Mouse (Mus musculus): Measurements from ENCODE around the gene Ube2e3.
A peak's percentile ranks its signal among the peaks of the same experiment; 100 is the strongest.

Gene Ube2e3

DNA sequence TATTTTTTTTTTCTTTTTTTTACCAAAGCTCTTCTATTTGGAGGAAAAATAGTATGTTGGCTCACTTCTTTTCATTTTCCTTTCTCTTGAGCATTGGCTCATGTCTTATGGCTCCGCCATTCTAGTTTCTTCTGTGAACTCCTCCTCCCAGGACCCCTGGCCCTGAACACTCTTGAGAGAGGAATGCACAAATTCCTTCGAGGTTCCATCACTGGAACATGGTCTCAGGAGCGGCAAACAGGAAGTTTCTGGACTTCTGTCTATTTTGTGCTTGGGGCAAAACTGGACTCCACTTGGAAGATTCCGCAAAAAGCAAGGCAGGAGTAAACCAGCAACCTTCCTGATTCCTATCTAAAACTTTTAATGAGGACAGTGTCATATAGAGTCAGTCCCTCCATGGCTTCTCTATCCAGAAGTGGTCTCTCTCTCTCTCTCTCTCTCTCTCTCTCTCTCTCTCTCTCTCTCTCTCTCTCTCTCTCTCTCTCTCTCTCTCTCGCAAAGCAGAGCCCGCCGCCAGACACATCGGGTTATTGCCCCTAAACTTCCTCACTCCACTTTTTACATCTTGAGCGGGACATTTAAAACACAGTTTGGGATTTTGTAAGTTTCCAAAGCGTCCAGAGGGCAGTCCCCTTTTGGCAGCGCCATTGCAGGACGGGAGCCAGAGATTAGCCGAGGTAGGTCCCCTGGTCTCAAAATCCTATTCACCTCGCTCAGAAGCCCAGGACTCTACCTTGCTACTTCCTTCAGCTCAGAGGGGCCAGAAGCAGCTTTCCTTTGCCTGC is at the start of gene Ube2e3:
Gene Ube2e3, plus strand, starts transcription at position 399 of the 785 bp plus-strand sequence.
- DNase-seq = no peak

DNA sequence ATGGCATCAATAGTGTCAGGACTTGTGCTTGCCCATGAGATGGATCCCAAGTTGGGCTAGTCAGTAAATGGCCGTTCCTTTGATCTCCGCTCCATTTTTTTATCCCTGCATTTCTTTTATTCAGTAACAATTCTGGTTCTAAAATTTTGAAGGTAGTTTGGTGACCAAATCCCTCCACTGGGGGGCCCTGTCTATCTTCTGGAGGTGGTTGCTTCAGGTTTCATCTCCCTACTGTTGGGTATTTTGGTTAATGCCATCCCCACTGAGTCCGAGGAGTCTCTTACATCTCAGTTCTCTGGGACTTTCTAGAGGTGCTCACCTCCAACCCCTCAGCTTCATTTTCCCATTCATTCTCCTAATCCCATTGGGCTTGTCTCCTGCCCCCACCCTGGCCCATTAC is 38.0 kb upstream of the Ube2e3 start:
- DNase-seq = no peak

DNA sequence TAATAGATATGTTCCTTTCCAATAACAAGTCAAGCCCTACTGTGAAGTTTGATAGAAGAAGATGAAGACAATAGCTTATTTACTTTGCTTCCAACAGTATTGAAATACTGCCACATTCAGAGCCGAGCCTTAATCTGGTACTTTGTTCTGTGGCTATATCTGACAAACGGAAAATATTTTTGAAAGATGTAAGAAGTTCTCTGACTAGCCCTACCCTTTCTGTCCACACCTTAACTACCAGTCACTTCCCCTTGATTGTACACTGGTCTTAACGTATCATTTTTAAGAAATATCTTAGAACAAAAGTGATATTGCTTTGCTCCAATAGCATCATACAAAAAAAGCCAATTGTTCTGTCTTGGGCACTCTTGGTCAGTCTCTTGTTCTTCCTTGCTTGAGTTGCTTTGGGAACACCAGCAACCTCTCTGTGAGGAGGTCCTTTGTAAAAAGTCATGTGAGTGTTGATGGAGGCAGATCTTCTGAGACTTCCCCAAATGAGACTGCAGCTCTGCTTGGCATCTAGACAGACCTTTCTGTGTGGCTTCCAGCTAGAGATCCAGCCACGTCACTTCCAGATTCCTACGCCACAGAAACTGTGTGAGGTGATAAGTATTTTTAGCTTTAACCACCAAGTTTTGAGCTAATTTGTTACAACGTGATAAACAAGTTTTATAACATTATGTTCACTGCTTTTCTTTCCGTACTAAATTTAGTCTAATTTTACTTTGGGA is 26.3 kb upstream of the Ube2e3 start:
- DNase-seq = no peak

DNA sequence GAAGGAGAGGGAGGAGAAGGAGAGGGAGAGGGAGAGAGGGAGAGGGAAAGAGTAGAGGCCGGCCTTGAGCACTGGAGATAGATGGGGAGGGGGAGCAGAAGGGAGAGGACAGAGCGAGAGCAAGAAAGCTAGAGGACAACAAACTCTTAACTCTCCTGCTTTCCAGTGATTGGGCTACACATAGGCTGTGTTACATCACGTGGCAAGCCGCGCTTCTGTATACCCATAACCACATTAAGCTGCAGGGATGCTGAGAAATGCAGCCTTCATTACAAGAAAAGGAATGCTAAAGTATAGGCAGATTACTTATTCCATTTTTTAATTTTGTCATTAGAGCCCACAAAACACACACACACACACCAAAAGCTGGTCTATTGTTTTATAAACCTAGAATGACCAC is 23.6 kb upstream of the Ube2e3 start:
- no peak for DNase-seq

DNA sequence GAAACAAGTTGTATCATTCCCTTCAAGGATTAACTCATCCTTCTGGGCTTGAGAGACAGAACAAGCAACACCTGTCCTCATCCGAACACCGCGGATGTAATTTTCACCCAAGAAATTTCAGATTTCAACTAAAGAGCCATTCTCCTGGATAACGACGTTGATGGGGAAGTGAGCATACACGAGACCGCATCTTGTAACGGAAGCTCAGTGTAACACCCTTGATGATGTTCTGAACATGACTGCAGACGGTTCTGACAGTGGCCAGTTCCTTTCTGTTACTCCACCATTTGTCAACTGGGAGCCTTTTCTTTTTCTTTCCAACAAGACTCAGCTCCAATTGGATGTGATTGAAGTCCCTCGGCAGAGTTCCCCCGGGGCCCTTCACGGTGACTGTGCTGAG is 22.6 kb upstream of the Ube2e3 start:
- no peak for DNase-seq

DNA sequence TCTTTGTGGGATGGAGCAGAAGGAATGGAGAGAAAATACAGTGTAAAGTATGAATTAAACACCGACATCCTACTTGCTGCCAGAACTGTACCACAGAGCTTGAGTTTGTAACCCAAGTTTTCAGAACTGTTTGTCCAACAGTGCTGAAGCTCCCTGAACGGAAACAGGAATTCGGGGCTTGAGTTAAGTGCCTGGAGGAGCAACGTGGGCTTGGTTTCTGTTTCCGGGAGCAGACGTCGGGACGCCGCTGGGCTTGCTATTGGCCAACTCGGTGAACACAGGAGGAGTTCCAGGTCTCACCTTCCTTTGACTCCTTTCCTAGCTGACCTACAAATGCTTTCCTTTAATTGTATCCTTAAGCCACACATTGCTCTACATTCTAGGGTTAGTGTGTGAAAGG is 22.2 kb upstream of the Ube2e3 start:
- no peak for DNase-seq

DNA sequence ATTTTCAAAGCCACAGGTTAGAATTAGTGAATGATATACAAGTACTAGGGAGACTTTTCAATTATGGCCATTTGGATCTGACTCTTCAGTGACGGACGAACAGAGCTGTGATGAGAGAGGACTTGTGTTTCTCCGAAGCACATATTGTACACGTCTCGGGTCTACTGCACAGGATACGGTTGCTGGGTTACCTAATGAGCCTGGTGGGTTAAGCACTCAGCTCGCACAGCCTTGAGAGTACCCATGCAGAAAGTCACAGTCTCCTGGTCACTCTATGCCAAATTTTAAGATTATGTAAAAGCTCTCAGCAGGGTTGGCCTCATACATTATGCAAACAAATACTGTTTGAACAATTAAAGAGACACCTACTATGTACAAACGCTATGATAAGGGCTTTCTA is 13.6 kb upstream of the Ube2e3 start:
- no peak for DNase-seq

DNA sequence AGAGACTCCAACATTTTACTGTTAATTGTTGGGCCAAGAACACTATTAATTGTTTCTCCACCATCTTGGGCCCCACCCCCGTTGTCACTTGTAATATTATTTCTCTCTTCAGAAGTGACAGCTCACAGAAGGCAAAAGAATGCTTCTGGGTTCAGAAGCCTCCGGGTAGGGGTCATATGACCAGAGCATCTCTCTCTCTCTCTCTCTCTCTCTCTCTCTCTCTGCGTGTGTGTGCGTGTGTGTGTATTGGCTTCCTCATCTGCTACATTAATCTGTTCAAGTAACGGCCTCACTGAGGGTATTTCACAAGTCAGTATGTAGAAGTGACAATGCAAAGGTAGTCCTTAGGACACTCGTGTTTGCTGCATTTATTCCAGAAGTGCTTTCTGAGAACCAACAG is 9.3 kb upstream of the Ube2e3 start:
- no peak for DNase-seq

DNA sequence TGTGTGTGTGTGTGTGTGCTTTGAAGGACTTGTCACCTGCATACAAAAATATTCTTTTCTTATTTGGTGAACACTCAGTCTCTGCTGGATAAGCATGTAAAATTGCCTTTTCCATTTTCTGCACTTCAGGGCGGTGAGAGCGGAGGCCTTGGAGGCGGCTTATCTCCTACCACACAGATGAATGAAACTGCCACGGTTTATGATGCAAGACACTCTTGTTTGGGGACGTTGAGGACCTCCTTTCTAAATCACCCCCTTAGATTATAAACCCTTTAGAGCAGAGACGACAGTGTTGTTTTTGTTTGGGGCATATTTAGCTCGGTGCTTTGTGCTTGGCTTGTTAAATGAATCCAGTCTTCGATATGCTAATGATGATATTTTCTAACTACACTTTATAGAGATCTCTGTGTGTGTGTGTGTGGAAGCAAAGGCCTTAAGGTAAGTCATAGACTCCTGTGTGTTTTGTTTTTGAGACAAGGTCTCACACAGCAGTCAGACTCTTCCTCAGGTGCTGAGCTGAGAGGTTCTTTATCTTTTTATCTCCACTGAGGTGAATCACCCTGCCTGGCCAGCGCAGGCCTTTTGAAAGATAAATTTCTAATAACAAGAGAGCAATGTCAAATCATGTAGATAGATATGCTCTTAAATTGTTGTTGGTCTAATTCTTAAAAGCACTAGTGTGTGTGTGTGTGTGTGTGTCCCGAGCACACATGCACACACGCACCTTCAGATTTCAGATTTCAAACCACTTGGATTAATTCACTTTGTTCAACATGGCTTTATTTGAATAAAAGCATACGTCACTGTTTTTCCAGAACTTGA is 8.4 kb upstream of the Ube2e3 start:
- no peak for DNase-seq

DNA sequence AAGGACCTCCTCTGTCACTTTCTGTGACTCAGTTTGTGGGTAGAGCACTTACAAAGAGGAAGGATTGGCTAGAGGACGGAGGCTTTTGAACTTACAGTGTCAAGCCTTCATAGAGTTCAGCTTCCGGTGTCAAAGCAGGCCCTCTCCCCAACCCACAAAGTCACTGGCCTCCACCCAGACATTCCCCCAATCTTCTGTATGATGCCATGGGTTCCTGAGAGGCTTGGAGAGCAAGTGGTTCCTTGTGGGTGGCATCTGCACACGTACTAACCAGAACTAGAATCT is 7.9 kb upstream of the Ube2e3 start:
- DNase-seq = no peak

DNA sequence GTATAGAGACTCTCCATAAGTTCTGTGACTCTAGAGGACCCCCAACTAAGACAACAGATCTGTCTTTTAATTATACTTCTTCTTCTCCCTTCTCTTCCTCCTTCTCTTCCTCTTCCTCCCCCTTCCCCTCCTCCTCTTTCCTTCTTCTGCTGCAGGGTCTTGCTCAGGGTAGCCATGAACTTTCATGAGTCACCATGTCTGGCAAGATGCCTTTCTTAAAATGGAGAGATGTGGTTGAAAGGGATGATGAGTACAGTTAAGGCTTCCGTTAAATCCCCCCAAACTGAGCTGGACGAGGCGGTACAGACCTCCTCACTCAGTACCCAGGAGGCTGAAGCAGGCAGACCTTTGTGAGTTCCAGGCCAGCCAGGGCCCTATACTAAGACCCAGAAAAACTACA is 3.8 kb upstream of the Ube2e3 start:
- no peak for DNase-seq

DNA sequence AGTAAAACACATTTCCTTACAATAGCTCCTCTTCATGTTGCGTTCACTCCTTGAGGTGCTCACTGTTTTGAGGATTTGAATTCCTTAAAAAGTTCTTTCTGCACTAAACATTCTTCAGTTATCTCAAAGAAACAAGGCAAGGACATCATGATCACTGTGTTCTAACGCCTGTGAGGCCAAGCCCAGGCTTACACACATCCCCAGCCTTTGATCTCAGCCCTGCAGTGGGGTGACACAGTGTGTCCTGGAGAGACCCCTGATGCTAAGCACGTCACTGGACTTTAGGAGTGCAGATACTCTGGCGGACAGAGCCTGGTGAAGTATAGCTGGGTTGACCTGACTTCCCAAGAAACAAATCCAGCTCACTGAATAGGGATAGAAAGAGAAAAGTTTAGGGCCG is 3.1 kb upstream of the Ube2e3 start:
- DNase-seq = no peak

DNA sequence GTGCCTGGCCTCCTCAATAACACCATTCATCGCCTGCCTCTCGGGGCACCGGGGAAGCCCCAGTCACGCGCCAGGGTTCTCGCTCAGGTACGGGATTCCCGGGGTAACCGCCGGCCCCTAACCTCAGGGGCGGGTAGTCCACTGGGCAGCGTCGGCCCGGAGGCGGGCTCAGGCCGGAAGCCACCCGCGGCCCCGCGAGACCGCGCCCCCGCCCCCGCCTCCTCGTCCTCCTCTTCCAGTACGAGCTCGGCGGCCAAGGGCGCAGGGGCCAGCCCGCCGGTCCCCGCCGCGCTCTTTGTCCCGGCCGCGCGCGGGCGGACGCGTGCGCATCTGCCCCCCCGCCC is 559 bp downstream of the Ube2e3 start:
- DNase-seq = peak; percentile 79 to 85

DNA sequence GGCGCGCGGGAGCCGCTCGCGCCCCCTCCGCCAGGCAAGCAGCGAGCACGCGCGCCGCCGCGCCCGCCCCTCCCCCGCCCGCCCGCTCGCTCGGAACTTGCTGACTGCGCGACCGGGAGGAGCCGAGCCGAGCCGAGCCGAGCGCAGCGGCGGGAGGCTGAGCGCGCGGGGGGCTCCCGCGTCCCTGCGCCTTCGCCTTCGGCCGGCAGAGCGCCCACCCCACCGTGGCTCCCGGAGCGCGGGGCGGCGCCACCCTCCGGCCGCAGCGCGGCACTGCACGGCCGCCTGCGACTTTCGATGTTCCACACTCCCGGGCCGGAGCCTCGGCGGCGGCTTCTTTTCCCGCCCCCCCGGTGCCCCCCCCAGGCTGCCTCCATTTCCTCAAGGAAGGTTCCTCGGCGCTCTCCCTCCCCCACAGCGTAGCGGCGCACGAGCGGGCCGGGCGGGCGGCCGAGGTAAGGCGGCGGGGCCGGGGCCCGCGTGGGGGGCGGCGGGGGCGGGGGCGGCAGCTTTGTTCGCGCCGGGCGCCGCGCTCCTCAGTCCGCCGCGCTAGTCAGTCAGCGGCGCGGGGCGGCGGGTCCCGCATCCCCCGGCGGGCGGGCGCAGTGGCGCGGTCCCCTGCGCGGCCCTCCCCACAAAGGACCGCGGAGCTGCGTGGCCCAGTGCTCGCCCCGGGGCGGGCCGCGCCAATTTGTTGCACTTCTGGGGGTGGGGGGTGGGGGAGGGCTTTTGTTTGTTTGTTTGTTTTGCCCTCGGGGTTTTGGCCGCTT is 1.2 kb downstream of the Ube2e3 start:
- DNase-seq = peak; percentile 65 to 71

DNA sequence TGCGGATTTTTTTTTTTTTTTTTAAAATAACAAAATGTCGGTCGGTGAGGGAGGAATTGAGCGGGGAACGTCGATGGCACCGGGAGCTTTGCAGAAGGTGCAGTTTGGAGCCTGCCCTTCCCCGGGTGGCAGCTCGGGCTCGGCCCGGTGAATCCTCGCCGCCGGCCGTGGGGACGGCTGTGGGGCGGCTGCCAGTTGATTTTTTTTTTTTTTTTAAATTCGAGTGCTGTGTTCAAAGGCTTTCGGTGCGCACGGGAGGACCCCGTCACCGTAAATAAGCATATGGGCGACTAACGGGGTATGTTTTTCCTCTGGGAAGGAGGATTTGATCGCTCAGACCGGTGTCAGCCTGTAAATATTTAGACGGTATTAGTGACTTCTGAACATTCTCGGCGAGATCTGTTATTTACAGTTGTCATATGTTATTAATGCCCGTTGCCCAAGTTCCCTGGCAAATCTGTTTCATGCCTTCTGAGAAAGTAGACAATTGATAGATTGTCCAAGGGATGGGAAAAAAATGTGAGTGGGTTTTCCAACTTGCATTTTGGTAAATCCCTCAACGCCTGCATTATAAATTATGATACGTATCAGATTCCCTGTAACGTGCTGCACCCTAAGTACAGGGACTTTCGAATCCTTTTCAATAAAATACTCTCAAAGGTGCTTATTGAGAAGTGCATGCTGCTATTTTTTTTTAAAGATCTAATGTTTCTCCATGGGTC is 2.0 kb downstream of the Ube2e3 start:
- peak; percentile 13 to 14 for DNase-seq

DNA sequence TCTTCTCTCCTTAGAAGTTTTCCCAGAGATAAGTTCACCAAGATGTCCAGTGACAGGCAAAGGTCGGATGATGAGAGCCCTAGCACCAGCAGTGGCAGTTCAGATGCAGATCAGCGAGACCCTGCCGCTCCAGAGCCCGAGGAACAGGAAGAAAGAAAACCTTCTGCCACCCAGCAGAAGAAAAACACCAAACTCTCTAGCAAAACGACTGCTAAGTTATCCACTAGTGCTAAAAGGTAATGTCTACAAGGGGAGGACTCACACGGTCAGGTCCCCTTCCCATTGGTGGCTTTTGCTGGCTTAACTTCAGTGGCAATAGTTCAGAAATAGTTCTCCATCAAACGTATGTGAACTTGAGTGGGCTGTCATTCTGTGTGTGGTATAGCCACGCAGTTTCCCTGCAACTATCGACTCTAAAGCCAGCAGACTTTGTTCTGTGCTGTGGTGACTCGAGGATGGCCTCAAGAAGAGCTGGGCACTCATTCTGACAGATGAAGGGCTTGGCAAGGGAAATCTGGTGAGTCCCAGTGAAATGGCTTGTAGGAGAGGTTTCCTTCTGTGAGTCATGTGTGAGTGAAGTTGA is 2.6 kb downstream of the Ube2e3 start:
- DNase-seq = no peak

DNA sequence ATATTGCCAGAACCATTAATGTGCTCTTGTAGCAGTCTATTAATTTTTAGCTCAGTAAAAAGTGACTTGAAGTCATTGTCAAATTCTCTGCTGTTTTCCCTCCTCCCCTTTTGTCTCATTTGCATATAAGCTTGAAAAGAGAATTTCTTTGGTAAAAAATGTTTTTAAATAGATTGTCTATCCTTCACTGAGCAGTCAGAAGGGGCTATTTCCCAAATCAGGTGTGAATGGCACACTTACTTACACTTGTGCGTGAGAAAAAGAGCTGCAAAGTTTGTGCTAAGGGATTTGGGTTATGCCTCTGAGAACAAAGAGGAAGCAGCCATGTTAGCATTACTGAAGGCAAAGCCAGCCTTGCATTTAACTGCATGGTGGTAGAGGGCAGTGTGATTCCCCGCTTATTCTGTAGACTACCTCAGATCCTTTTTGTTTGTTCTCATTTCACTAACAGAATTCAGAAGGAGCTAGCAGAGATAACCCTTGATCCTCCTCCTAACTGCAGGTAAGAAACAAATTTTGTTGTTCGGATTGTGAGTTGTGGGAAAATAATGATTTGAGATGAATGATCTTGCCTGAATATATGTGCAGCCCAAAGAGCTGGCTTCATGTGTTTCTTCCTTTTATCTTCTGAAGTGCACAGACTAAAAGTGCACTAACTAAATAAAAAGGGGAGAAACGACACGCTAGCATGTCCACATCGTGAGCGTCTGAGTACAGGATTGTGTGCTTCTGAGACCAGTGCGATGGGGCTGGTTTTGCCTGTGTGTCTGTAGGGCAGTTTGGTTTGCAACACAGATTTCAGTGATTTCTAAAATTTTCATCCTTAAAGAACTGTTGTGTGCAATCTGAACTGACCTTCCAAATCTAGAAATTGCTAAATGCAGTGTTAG is 4.3 kb downstream of the Ube2e3 start:
- DNase-seq = peak; percentile 8 to 23

DNA sequence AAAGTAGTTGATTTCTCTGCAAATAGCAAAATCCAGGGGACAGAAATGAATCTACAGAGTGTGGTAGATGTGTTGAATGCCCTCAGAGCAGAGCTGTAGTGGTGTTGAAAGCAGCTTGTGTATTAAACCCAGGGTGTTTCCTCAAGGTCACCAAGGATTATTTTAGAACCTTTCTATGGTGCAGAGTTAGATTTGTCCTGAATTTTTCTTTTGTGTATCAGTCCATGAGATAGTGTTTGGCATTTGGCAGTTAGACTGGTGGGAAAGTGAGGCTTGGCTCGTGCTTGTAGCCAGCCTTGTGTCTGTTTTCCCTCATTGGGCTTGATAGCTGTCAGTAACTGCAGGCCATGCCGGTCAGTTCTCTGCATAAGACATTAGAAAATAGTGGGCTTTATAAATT is 6.0 kb downstream of the Ube2e3 start:
- DNase-seq = no peak

DNA sequence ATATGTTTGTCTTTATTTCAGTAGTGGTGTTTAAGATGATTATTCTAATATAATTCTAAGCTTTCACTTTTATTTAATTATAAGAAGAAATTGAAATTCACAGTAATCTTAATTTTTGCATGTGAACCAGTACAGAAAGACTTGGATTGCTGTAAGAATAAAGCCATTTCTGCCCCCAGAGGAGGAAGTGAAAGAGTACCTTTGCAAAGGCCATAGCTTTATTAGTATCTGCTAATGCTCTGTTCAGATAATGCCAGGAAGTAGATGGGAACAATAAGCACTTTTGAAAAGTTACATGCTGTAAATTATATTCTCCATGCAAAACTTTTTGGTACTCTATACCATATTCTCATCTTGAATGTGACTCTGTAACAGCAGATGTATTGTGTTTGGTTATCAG is 8.1 kb downstream of the Ube2e3 start:
- DNase-seq = no peak

DNA sequence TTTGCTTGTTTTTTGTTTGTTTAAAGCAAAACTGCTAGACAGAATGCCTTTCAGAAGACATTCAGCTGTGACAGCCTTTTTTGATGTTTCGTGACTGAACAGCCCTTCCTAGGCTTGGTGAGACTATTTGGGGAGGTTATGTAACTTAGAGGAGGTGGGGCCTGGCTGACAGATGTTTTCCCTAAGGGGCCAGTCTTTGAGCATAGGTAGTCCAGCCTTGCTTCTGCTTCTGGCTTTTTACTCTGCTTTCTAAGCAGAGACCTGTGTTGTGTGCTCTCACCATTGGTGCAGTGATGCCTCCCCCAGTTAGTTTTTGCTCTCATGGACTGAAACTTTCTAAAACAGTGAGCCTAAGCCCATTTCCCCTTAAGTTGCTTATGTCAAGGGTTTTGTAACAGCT is 14.1 kb downstream of the Ube2e3 start:
- DNase-seq = no peak

All from lung, adult 18-20 months (tissue).